Mouse (Mus musculus) kidney, postnatal 25 days (tissue): ENCODE measurements around the gene Arhgap15.

Experiments
- DNase-seq, 2 experiments: peaks; one replicate each; pipeline ENCODE4 v3.0.0; 2021; ENCODE audit warnings: mixed read lengths in 2 of 2

Gene Arhgap15

DNA sequence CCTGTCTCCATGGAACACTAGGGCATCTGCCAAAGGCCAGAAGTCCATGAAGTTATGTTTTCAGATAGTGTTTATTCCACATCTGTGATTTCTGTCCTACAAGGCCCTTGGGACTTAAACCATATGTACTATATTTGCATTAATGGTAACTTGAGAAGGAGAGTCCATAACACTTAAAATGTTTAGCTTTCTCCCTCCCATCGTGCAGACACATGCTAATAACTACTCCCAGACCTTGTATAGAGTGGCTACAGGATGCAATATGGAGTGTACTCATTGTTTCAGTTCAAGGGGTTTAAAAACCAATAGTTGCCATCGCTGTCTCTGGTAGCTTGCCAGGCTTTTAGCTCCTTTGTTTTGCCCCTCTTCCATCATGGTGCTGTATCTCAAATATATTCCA lies 295.5 kb downstream of the Arhgap15 start:
- no peak for DNase-seq

DNA sequence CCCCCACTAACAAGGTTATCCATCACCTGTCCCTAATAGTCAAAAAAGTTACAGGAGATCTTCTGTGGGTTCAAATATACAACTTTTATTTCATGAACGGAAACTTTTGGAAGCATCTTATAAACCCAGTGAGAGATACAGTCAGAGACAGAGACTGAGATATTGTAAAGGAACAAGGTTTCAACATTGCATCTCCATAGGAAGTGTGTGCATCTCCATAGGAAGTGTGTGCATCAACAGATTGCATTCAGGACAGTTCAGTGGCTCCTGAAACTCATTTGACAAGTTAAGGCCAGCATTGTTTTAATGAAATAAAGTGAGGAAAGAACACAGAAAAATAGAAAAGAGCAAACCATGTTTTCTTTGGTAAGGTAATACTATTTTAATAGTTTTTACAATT lies 296.0 kb downstream of the Arhgap15 start:
- DNase-seq, result no peak

DNA sequence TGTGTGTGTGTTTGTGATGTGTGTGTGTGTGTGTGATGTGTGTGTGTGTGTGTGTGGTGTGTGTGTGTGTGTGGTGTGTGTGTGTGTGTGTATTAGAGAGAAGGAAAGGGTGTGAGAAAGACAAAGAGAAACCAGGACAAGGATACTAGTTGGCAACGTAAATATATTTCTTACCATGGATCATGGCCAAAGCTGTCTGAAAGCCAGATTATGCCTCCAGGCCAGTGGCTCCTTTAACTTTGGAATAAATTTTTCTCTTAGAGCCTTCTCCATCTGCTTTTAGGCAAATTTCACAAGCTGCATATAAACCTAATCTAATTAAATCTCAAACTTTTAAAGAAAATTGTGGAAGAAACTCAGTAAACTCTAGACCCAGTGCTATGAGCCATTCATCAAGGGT lies 296.6 kb downstream of the Arhgap15 start:
- no peak for DNase-seq

DNA sequence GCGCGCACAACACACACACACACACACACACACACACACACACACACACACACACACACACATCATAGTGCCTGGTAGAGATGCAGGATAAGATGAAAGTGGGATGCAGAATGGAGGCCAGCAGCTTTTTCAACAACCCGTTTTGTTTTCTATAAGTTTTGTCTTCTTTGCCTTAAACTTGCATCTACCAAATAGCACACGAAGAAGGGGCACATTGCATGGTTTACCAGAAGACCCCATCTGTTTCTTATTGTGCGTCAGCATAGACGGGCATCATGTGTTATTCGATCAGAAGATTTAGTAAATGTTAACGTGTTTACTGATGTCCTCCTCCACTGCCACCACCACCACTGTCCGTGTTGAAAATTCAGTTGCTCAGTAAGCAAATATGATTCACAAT lies 311.7 kb downstream of the Arhgap15 start:
- no peak for DNase-seq

DNA sequence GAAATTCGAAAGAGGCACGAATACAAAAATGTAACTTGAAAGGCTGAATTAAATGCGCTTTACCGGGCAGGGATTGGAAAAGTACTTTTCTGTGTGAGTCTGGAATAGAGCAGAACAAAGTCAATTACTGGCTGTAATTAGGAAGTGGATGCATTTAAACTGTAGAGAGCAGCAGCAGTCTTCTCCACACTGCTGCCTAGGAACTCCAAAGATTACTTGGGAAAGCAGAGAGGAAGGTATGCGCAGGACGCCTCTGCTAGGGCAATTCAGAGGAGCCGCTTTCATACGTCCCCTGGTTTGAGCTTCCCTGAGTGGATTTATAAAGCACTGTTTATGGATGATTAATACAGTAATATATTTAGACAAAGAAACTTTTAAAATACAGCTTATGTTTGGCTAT lies 312.1 kb downstream of the Arhgap15 start:
- no peak for DNase-seq

DNA sequence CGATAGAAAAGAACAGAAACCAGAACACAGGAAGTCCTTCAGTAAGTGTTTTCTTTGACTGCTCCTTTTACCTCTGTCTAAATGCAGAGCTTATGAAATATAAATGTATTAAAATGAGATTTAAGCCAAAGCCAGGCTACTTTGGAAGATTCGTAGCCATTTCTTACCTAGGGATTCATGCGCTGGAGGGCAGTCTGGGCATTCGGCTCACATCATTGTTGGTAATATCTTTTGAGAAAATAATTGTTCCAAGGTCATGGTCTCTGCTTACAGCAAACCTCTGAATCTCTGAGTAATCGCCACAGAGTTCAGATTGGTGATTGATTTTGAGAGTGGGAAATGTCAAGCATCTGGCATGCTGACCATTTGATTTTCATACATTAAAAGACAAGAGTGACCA lies 316.4 kb downstream of the Arhgap15 start:
- DNase-seq, result no peak

DNA sequence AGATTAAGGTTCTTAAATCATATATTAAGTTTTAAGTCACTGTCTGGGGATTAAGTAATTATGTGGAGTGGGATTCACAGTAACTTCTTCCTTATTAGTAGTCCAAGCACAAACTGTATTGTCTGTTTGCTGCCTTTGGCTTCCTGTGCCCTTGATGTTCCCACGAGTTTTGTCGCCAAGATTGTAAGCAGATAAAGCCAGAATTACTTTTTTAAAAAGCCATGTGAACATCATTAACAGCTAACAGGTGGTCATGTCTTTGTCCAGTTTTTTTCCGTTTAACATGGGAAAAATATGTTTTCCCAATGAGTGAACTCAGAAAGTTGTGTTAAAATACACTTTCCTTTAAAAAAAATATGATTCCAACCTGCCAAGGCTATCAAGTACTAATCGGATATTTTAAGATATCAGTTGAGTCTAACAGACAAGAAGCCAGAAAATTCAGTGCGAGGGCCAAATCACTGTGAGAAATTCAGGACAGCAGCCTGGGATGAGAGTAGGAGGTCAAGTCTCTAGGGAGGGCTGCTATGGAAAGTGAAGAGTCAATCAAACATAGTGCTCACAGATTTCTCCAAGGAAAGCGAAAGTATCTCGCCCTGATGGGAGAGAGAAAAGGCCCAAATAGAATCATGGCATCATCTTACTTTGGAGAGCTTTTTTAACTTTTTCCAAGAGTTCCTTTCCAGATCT lies 319.7 kb downstream of the Arhgap15 start:
- DNase-seq, result no peak

DNA sequence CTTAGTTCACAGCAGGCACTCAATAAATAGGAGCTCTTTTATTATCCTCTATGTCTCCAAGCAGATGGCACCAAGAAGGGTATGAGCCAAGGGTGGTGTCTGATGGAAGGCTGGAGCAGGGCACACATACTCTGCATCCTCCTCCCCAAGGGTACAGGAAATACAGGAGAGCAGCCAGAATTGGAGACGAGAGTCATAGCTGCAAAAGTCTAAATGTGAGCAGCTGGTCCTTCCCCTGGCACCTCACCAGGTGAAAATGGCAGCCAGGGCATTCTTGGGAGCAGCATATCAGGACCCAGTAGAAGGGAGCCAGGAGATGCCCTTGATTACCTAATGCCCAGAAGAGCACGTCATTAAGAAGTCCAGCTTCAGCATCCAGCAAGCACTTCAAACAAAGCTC lies 320.3 kb downstream of the Arhgap15 start:
- no peak for DNase-seq

DNA sequence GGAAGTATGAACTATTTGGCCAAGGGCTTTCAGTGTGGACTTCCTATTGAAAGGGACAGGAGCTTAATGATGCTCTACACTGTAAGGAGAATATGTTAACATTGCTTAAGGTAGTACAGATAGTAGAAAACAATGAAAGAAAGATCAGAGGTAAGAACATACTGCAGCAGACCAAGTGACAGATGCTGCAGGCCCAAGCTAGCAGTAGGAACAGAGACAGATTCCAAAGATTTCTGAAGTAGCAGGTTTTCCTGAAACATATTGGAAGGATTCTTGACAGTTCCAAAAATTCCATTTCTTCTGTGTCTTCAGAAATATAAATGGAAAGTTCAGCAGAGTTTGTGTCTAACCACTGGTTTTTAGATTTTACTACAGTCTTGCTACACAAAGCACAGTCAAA lies 327.9 kb downstream of the Arhgap15 start:
- DNase-seq, result no peak

DNA sequence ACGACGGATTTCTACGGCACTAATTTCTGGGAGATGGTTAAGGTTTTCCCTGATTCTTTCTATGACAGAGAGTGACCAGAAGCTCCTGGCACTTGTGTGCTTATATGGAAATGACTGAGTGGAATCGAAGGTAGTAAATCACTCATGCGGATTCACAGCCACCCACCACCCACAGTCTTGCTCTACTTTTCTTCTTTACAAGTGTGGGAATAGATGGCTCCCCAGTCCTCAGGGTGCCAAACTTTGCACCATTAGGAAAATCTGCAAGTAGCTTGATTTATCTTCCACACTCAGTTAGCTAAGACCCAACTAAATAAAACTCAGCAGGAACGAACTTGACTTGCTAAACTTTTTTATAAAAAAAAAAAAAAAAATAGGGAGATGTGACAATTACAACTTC lies 331.9 kb downstream of the Arhgap15 start:
- DNase-seq, result no peak

DNA sequence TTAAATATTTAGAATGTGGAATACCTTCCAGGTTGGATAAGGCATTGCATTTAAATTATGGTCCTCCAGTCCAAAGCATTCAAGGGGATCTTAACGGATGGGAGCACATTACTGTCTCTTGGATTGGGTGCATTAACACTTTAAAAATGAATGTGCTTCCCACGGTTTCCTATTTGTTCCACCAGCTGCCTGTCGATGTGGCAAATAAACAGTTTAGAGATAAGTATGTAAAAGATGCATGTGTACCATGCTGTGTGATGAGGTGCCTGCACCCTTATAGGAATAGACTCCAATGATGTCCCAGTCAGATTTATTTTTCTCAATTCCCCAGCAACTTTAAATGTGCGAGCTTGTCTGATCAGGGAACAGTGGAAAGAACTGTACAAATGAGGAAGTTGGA lies 332.6 kb downstream of the Arhgap15 start:
- DNase-seq, result no peak

DNA sequence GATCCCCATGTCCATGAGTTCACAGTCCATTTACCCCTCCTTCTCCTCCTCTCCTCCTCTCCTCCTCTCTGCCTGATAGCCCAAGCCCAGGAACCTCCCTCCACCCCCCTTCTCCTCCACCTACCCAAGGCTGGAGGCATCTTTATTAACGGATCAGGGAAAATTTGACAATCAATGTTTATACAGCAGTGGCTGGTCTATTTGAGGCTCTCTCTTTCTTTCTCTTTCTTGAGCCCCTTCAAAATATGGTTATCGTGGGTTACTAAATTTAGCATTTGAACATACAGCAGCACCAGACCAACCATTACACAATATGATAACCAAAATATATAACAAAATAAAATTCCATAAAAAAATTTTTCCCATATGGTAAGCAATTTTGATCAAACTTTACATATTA lies 335.8 kb downstream of the Arhgap15 start:
- no peak for DNase-seq

DNA sequence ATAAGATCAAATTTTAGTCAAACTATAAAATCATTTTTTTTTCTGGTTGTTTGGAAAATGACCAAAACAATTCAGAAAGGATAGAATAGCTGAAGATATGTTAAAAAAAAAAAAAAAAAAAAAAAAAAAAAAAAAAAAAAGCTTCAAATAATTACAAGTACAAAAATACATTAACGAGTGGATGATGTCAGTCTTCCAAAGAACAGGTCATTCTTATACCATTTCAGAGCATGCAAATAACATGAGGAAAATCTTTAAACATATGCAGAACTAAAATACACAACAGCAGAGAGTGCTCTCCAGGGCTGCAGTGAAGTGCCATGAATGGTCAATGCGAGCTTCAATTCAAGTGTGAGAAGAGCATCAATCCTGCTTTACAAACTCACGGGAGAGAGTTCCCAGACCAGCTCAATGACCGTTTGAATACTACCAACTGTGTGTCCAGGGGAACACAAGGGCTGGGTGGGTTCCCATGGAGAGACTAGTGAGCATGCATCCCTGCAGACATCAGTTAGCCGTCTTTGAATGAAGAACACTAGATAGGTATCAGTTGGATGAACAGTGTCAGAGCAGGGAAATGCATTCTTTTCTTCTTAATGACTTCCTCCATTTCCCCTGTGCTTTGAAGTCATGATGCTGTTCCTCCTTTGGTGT lies 337.9 kb downstream of the Arhgap15 start:
- no peak for DNase-seq

DNA sequence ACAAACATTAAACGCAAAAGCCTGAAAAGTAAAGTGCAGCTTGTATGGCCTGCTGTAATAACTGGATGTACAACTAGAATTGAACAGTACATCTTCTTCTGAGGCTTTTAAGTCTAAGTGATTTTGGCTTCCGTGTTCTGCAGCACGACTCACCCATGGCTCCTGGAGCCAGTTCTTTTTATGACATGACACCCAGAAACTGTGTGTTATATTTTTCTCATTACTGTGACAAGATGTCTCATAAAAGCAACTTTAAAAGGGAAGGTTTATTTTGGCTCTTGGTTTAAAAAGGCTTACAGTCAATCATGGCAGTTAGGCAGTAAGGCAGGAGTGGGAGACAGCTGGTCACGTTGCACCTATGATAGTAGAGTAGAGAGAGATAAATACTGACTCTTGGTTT lies 349.9 kb downstream of the Arhgap15 start:
- no peak for DNase-seq

DNA sequence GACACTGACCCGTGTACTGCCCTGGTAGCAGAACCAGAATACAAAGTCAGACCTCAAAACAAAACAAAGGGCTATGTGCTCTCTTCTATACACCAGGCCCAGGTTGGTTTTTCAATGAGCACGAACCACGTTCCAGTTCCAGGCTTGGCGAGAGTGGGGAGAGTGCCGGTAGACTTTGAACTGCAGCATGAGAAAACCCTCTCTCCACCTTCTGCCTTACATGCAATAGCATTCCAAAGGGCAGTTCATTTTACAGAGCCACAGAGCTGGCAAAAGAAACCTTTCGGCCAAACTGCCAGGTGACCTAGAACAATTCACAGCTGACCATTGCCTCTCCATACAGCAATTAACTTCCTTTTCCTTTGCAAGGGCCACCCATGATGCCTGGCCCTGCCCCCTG lies 353.7 kb downstream of the Arhgap15 start:
- peak; percentile 46 to 58 for DNase-seq

DNA sequence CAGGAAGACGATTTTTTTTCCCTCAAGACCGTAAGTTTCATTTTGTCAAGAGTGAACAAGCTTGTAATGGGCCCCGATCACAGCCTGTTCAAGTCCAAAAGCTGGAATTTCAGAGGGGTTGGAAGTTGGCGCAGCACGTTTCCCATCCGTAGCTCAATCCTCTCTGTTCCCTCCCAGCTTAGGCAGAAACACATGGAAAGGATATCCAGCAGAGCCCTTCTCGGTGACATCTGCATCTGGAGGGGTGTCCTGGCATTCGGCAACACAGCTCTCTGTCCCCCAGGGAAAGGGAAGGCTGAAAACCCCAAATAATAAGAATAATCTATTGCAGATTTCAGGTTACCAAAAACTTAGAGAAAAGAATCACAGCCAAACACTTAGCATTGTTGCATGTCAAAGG lies 354.7 kb downstream of the Arhgap15 start:
- DNase-seq, result no peak

DNA sequence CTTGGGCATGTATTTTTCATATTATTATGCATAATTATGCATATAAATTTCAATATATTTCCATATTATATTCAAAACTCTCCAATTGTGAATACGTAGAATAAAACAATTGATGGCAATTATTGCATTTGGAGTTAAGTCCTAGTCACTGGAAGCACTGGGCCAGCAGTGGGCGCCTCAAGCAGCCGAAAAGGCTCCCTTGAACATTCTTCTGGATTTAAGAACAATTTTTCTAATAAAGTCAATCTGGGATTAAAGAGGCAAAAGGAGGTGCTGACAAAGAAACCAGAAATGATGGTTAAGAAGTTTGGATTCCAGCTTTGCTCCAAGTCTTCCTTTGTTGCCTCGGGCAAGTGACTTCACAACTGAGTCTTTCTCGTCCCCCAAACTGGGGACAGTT lies 355.1 kb downstream of the Arhgap15 start:
- peak in 1 of 2 experiments; percentile 39 for DNase-seq

DNA sequence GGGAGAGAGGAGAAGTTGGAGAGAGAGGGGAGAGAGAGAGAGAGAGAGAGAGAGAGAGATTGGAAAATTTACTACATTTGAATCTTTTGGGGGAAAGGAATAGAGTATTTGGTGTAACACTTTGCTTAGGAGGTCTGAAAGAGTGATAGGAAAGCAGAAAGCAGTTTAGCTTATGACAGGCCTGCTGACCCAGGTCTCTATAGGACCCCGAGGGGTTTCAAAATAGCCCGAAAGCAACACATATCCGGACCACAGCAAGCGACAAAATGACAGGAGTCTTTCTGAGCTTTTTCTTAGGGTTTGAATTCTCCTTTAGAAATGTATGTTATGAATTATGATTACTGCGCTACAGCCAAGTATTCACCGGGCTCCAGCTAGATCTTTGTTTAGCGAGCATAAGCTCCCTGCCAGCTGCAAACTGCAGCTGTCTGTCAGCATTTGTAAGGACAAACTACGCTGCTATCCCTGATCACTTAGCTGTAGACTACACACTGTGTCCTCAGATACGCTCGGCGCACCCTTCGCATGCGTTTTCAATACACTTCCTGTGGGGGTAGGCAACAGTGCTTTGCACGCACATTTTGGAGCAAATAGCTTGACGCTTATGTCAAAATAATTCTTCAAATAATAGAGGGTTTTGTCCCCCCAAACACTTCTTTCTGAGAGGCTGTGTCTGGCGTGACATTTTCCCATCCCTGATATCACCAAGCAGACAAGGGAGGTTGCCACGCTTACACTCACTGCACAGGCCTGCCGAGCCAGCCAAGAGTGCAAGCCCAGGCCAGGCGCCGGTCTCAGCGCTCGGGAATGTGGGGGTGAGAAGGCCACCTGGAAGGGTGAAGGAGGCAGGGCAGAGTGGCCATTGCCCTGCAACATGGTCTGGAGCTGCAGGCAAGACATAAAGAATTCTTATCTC lies 355.9 kb downstream of the Arhgap15 start:
- DNase-seq, result peak; percentile 38 to 64

DNA sequence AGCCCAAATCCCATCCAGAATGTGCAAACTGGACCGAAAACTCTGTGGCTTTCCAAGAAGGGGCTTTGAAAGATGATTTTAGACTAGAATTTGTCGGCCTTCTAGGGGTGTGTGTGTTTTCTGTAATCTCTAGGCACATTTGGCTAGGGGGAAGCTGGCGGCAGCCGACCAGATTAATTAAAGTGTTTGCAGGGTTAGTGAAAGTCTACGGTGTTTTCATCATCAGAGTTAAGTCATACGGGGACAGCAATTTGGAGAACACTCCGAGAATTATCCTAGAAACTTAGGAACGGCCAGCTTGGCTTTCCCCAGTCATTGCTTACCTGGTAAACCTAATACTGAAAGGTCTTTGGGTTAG lies 356.6 kb downstream of the Arhgap15 start:
- DNase-seq, result no peak

DNA sequence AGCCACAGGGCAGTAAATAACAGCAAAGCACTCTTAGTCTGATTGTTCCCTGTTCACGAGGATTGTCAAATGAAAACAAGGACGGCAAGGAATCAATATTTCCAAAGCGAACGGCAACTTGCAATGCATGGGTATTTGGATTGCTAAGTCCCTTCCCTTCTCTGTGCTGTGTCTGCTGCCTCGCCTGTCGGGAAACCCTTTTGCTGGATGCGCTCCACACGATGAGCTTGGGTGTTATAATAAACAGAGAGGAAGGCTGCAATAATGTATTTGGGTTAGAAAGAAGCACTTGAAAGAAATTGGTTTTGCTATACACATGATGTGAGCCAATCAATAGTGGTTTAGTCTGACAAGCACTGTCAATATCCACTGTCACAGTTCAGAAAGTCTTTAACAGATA lies 357.7 kb downstream of the Arhgap15 start:
- no peak for DNase-seq

DNA sequence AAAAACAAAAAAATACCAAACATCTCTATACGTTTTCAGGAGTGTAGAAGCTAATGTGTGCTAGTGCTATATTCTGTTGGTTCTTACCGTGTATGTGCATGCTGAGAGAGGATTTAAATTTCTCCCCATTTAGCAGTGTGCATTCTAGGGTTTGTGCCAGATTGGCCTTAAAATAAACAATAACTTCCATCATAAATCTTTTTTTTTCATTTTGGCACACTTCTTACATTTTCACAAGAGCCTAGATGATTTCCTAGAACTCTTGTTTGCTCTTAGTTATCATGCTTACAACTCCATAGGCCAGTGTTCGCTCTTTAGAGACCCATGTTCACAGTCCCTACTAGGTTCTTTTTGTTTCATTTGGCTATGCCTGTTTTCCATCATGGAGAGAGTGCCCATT lies 362.7 kb downstream of the Arhgap15 start:
- DNase-seq, result no peak

DNA sequence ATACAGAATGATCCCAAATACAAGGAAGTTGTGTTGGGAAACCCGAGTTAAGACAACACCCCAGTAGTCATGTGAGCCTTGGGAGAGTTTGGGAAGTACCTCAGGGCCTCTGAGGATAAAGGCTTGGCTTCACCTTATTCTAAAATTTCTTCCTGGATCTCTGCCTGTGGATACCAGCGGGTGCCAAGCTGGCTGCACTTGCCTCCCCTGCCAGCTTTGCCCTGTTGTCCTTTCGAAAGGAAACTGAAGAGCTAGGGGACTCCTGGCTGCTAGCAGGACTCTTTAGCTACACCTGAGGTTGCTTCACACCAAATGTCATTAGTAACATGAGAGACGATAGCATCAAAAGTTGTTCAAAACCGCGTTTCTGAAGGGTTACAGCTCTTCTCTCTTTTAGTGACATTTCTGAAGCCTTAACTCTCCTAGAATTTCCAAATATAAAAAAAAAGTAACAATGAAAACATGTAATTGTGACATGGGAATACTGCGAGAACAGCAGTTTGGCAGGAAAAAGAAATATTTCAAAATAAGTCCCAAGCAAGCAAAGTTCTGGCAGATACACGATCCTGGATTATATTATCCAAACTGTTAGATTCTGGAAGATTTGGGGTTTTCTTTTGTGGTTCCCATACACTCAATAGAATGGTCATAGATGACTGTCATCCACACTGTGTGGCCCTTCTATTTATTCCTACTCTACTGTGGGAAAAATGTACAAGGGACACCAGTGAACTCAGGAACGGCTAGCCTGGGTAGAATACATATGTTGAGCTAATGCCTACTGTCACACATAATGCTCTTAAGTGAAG lies 364.6 kb downstream of the Arhgap15 start:
- no peak for DNase-seq

DNA sequence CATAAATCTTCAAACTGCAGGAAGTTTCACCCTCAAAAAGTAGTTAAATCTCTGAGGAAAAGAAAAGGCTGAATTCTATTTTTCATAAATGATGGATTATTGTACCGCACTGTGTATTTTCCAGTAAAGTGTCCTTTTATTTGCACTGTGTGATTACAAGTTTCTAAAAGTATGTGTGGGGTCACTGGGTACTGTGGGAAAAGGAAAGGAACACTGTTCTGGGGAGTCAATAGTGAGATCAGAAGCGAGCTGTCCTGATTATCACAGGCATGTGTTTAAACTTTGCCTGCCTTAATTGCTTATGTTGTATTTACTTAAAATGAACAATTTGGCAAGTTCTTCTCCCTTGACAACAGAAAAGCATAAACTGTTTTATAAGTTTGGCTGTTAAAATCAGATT lies 365.7 kb downstream of the Arhgap15 start:
- DNase-seq, result no peak
